Mouse (Mus musculus): ENCODE data around the gene Ces3a.
"Not testable (repeated sequence)": the region's sequence is repeated elsewhere in the genome, so short reads cannot be mapped to it uniquely, and the experiment has no call there.

The Ces3a gene

DNA sequence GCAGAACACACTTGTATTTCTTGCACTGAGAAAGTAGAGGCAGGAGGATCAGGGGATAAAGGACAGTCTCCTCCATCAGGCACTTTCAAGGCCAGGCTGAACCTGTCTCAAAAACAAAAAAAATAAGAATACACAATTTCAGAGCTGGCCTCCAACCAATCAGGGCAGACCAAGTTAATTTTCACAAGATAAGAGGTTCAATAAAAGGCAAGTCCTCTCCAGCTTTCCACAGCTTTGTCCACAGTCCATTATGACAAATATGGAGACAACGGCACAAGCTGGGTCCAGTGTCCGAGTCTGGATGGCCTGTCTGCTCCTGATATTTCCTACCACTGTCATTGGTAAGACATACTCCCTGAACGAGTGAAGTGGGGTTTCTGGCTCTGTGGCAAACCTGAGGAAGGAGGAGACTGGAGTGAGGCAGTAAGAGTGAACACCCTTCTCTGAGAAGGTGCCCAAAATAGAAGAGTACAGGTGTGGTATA, at the start of gene Ces3a:
Ces3a (plus strand) TSS at position 231 of the 484 bp plus-strand sequence.
- no peak for DNase-seq (ENCODE audit: low spot score)

DNA sequence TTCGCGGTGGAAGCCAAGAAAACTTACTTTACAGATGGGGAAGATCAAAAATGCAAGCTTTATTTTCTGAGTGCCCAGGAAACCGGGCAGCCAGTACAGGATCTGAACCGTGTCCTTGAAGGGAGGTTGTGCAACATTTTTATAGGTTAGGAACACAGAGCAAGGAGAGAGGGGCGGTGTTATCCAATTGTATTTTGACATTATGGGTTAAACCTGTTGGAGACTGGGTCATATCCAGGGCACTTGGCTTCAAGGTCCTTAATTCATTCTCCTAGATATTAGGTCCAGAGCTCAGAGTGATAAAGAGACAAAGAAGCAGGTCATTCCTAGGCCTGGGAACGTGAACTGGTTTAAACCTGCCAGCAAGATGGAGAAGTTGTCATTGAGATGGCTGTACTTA, 49.2 kb upstream of the Ces3a start:
- DNase-seq (ENCODE audit: low spot score) = no peak

DNA sequence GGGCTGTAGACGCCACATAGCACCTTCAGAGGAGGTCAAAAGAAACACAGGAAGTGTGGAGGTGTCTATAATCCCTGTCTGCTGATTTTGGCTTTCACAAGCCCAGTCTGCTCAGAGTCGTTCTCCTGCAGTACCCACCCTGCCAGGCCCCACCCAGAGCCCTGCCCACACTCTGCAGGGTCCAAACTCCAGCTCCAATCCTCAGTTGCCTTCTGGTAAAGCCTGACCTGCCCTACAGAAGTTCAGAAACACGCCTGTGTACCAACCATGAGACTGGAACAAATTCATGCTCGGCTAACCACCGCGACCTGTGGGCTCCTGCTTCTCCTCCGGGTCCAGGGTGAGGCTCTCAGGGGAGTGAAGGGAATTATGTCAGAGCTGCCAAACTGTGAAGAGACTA, 47.8 kb upstream of the Ces3a start, which contains the start of gene Ces2h:
Ces2h (plus strand) TSS at position 268 of the 400 bp plus-strand sequence.
- no peak for DNase-seq (ENCODE audit: low spot score)

DNA sequence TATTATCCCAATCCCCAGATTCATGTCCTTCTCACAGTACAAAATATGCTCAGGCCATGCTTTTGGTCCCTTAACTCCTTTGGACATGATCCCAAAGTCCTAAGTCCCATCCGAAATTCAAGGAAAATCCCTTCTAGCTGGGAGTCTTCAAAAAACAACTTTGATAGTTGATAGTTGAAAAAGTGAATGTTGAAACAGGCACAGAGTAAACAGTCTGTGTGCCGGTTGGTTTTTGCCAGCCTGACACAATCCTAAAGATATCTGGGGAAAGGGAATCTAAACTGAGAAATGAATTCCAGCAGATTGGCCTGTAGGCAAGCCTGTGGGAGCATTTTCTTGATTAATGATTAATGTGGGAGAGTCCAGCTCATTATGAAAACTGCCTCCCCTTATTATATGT, 38.4 kb upstream of the Ces3a start:
- DNase-seq (ENCODE audit: low spot score) = no peak

DNA sequence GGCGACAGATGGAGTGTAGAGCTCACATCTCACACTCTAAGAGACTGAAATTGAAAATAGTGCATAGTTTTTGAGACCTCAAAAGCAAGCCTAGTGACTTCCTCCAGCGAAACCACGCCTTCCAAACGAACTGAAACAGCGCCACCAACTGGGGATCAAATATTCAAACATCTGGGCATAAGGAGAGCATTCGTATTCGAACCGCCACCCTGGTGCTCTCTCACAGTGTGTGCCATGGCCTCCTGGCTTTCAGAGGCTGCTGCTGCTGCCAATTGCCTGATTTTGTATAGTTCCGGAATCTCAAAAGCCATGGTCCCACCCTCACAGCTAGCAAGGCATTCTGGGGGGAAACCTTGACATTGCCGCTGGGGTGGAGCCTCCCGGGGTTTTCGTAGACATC, 37.3 kb upstream of the Ces3a start:
- DNase-seq (ENCODE audit: low spot score) = no peak

- no peak for DNase-seq (ENCODE audit: low spot score)
Measured at GRCm38 (mm10) chr8:105014391-105014790, 34.0 kb upstream of the Ces3a start.

DNA sequence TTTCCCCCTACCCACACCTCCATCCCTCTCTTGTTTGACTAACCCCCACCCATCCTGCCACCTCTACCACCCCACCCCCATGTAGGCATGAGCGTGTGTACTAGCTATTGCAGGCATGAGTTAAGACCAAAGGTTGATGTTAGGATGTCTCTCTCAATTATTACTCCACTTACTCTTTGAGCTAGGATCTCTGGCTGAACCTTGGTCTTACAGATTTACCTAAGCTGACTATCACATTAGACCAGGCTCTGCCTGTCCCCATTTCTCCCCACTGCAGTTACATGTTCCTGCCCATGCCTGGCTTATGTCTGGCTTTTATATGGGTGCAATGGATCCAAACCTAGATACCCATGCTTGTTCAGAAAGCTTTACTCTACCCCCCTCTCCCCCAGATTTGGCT, 26.4 kb upstream of the Ces3a start:
- DNase-seq (ENCODE audit: low spot score) = no peak

- DNase-seq (ENCODE audit: low spot score) = no peak
Measured at GRCm38 (mm10) chr8:105023087-105023486, 25.3 kb upstream of the Ces3a start.

DNA sequence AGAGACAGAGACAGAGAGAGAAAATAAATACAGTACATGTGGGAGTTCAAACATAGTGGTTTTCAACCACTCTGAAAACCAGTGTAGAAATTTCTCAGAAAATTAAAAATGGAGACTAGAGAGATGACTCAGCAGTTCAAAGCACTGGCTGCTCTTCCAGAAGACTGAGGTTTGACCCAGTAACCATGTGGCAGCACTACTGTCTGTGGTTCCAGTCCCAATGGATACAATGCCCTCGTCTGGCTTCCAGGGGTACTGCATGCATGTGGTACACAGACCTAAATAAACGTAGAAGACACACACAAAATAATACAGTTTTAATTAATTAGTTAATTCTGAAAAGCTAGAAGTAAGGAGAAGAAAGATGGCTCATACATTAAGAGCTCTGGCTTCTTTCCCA, 23.4 kb upstream of the Ces3a start:
- DNase-seq (ENCODE audit: low spot score) = no peak

GRCm38 (mm10) chr8:105043510-105043909, 4.9 kb upstream of the Ces3a start:
- DNase-seq (ENCODE audit: low spot score) = no peak

GRCm38 (mm10) chr8:105045824-105046401, 2.5 kb upstream of the Ces3a start:
- no peak for DNase-seq (ENCODE audit: low spot score)

- DNase-seq (ENCODE audit: low spot score) = no peak
Measured at GRCm38 (mm10) chr8:105056211-105056610, 7.8 kb downstream of the Ces3a start.

GRCm38 (mm10) chr8:105060056-105060455, 11.7 kb downstream of the Ces3a start:
- DNase-seq (ENCODE audit: low spot score) = no peak

- DNase-seq (ENCODE audit: low spot score) = peak; percentile 15
Measured at GRCm38 (mm10) chr8:105066761-105067160, 18.4 kb downstream of the Ces3a start.

DNA sequence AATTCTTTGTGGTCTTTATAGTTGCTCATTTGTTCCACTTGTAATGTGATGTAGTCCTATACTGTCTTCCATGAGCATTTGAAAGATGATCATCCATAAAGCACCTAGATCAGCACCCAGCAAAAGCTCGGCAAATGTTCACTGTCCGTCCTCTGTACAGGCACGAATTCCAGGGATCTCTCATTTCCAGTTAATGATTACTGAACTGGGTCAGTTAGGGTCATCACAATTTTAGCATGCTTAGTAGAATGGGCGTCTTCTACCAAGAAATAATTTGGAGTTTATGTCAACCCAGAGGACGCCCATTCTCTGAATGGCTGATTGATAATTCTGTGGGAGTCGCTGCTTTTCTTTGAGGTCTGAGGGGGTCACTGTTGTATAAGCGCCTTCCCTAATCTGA, 19.5 kb downstream of the Ces3a start:
- not testable (repeated sequence) for DNase-seq (ENCODE audit: low spot score)

- no peak for DNase-seq (ENCODE audit: low spot score)
Measured at GRCm38 (mm10) chr8:105068971-105069370, 20.6 kb downstream of the Ces3a start.

DNA sequence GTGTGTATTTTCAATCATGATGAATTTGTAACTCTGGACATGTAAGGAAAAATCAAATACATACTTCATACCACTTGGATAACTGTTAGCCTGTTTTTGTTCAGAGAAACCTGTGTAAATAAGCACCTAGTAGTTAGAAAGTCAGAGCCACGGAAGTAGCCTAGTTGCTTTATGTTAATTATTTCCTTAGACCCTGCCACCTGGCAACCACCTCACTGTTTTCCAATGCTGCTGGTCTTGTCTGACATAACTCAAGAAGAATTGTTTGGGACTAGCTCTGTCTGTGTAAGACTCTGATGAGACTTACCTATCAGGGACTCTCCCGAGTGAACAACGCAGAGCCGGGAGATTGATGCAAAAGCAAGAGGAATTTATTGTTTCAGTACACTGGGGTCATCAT, 28.2 kb downstream of the Ces3a start:
- no peak for DNase-seq (ENCODE audit: low spot score)

- DNase-seq (ENCODE audit: low spot score) = no peak
Measured at GRCm38 (mm10) chr8:105077071-105077470, 28.7 kb downstream of the Ces3a start.

DNA sequence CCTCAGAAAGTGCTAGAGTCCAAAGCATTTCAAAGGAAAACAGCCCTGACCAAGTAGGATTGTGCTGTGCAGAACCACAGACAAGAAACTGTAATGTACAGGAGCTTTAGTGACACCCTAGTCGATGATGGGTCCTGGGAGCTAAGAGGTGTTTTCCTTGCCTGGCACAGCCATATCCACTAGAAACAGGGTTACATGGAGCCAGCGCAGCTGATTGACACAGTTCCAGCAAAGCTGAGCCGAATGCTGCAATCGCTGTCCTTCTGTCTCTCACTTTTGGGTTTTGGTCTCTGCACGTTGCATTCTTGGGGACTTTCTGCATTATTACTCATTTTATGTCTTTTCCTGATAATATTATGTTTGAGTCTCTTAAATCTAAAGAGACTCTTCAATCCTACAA, 30.2 kb downstream of the Ces3a start:
- DNase-seq (ENCODE audit: low spot score) = no peak

DNA sequence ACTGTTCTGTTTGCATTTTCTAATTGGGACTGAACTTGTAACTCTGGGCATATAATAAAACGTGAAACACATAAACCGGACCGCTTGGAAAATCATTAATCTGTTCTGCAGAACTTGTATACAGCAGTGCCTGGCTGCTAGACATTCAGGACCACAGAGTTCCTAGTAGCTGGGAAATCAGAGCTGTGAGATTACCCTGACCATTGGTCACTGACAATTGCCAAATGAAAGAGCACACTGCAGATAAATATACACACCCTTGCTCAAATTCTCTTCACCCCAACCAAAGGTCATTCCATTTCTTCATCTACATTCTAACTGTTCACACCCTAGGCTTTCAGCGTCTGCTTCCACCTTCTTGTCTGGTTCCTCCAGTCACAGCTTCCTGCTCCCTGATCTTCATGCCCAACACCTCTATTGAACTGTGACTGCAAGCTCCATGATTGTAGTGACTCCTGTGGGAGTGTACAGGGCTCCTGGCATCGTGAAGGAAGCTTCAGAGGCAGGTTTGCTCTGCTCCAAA, 32.5 kb downstream of the Ces3a start:
- DNase-seq (ENCODE audit: low spot score) = no peak

DNA sequence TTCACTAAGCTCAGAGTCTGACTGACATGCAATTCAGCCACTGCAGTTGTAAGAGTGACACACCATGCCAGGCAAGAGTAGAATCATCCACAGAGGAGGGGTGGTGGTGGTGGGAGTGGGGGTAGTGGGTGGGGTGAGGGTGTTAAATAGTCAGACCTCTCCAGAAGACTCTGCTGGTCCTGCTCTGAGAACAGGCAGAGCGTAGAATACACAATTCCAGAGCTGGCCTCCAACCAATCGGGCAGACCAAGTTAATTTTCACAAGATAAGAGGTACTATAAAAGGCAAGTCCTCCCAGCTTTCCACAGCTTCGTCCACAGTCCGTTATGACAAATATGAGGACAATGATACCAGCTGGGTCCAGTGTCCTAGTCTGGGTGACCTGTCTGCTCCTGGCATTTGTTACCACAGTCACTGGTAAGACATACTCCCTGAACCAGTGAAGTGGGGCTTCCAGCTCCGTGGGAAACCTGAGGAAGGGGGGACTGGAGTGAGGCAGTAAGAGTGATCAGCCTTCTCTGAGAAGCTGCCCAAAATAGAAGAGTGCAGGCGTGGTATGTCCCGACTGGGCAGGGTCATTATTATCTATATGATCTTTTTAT, 35.1 kb downstream of the Ces3a start, which contains the start of gene Ces3b:
Ces3b (plus strand) TSS at position 305 of the 602 bp plus-strand sequence.
- no peak for DNase-seq (ENCODE audit: low spot score)

DNA sequence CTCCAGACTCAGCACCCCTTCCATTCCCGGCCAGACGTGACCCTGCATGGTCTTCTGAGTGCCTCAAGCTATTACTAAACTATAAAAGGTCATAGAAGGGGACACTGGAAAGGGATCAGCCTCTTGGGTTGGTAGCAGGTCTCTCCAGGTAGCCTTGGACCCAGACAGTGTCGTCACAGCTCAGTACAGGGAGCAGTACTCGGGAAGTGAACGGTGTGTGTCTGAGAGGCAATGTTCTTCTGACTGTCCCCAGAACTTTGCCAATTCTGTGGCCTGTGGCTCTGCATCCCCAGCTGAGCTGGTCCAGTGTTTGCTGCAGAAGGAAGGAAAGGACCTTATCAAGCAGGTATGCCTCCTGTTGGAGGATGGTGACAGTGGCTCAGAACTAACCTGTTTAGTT, 39.8 kb downstream of the Ces3a start:
- DNase-seq (ENCODE audit: low spot score) = not testable (repeated sequence)

GRCm38 (mm10) chr8:105088581-105088980, 40.2 kb downstream of the Ces3a start:
- no peak for DNase-seq (ENCODE audit: low spot score)

DNA sequence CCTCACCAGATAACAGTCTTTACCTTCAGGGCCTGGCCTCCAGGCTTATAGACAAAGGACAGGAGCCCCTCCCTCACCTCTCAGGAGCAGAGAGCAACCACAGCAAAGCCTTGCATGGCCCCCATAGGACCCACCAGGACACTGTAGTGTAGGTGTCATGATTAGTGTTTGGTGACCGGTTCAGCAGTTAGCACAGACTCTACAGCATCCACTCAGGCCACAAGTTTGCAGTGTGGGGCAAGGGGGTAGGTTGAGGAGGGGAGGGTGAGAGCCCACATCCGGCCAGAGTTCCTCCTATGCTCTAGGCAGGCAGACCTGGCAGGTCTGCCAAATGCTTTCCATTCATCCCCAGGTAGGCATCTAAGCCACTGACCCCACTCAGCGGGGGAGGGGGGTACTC, 45.6 kb downstream of the Ces3a start:
- no peak for DNase-seq (ENCODE audit: low spot score)

Data from testis, postnatal 14 days (tissue).